Mouse (Mus musculus) megakaryocyte progenitor cell, adult 5-6 weeks (primary cell): ENCODE results near the gene Xbp1. TPM values are rescaled to one million over a fixed set of nuclear protein-coding genes. Genes with fewer than 3 reads are reported as not detected.
"Not testable (repeated sequence)": the region's sequence is repeated elsewhere in the genome, so short reads cannot be mapped to it uniquely, and the experiment has no call there.

Source experiments
- ATAC-seq: replicated peaks from 2 replicates; pipeline ENCODE4 v1.8.0; 2016; ENCODE audit warnings: mild to moderate bottlenecking, moderate TSS enrichment, inconsistent platforms; ENCODE audit not compliant: poor library complexity
- total RNA-seq, 2 experiments: library from RNA; stranded (forward) in 1 of 2; stranded (reverse) in 1 of 2; fragments of 157-497, 149-512 nt in 1 of 2; fragments of 200-1000 nt in 1 of 2; gene quantifications; 2 replicates each; pipeline versions ENCODE4 v1.2.3 to v1.2.4; 2015 to 2017

Xbp1 gene
- total RNA-seq, 2 experiments from 2014 or later: 165 to 215 TPM

DNA sequence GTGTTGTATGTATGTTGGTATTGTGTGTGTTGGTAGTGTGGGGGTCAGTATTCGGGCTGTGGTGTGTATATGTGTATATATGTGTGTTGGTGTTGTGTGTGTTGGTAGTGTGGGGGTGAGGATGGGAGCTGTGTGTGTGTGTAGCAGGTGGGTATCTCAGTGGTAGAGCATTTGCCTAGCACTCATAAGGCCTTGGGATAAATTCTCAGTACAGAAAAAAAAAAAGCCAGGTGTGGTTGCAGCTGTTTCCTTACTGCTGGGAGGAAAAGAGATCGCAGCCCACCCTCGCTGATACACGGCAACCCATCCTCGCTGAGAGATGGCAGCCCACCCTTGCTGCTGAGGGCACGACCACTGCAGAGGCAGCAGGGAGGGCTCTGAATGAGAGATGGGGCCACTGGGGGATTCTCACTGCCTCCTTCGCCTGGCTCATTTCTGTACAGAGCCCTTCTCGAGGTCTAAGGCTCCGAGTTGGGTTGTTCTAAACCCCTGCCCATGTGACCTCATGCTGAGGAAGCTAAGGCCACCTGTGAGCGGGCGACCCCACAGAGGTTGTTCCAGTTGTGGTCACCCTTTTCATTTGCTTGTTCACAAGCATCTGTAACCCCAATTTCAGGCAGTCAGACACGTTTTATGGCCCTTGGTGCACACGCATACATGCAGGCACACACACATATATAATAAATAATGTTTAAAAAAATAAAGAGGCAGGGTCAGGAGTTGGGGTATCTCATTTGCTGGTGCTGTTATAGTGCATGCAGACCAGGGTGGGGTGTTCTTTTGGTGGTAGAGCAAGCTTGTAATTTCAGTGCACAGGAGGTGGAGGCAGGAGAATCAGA lies 19.3 kb upstream of the Xbp1 start:
- no peak for ATAC-seq

DNA sequence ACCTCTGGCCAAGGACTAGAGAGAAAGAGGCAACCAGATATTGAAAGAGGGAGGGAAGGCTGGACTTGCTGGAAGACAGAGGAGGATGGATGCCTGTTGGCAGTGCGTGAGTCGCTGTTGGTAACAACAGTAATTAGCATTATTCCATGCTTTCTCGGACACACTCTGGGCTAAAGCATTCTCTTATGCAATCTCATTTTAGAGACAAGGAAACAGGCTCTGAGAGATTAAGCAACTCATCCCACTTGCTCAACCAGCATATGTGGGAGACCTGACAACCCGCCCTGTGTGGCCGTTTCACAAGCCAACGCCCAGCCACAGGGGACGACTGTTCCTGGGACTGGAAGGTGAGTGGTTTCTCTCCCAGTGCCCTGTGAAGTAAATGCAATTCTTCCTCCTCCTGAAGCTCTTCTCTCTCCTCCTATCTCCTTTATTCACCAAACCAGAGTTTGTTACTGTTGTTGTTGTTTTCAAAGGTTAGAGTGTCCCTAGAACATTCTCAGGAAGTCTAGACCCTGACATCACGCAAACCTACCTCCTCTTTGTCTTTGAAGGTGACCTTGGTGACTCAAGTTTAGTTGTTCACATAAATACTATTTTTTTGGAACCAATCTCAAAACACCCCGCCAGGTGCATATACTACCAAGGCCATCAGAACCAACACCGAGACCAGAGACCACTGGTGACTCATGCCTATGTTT lies 18.0 kb upstream of the Xbp1 start:
- ATAC-seq: peak; percentile 85

DNA sequence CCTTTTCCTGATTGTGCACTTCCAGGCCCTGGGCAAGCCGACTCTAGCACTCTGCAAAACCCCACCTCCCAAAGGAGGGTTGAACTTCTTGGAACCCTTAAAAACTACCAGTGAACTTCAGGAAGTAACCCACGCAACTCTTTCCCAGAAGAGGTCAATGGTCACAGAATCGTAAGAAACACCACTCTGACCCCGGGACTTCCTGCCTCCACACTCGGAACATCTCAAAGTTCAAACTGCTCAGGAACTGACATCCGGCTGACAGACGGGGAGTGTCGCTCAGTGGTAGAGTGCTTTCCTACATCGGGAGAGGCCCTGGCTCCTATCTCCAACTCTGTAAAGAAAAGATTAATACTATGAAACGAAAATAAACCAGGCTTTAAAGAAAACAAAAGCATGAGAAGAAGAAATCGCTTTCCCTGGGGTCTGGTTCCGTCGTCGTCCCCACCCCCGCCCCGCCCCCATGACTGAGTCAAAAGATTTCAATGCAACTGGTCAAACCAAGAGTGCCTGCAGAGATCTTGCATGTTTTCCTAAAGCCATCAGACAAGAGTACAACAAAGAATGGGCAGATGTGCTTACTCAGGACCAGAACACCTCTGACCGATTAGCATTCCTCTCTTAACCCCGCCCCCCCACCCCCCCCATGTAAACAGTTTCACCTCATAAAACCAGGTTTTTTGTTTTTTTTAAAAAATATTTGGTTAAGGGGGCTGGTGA lies 14.4 kb upstream of the Xbp1 start:
- peak; percentile 33 for ATAC-seq

DNA sequence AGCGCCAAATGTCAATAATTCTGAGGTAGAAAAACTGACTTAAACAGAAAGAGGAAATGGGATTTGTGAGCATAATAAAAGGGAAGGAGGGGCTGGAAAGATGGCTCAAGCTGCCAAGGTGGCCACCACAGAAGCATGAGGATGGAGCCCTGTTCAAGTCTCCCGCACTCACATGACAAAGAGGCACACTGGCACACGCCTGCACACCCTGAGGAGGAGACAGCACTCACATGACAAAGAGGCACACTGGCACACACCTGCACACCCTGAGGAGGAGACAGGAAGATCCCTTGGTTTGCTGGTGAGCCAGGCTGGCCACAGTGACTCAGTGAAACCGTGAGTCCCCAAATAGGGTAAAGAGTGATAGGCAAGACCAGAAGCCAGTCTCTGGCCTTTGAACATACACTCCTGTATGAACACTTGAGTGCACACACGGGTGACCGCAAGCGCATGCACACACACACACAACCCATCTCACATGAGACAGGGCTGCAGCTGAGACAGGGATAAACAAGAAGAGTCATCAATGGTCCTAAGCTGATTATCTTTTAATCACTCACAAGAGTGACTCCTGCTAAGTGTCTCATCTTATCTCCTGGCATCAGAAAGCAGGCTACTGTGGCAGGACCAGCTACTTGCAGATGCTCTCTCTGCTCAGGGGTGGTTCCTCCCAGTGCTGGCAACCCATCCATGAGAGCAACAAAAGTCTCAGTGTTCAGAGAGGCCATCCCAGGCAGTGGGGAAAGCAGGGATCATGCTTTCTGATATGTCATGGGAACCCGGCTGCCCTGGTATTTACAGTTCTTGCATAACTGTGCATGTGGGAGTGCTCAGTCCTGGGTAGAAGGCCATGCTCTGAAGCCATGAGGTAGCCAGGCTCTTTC lies 11.0 kb upstream of the Xbp1 start:
- peak; percentile 52 for ATAC-seq

DNA sequence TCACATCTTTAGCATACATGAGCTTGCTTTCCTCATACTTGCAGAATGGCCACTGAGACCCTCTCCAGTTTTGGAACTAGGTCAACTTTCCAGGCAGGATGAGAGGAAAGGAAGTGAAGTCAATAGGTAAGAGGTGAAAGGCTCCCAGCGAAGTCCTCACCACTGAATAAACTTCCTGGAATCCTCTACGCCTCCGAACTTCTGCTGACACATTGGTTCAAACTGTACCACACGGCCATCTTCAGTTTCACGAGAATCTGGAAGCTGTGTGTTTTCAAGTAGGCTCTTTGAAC lies 10.4 kb upstream of the Xbp1 start:
- ATAC-seq: no peak

DNA sequence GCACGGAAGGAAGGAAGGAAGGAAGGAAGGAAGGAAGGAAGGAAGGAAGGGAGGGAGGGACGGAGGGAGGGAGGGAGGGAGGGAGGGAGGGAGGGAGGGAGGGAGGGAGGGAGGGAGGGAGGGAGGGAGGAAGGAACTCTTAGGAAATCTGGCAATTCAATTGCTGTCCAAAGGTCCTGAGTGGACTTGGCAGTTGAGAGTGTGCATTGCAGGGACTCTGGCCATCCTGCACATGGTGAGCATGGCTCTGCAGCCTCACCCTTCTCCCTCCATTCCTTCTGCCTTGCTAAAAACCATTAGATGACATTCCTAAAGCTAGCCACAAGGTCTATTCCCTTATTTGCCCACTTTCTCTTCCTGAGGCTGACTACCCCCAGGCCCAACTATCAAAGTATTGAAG lies 9.8 kb upstream of the Xbp1 start:
- not testable (repeated sequence) for ATAC-seq

DNA sequence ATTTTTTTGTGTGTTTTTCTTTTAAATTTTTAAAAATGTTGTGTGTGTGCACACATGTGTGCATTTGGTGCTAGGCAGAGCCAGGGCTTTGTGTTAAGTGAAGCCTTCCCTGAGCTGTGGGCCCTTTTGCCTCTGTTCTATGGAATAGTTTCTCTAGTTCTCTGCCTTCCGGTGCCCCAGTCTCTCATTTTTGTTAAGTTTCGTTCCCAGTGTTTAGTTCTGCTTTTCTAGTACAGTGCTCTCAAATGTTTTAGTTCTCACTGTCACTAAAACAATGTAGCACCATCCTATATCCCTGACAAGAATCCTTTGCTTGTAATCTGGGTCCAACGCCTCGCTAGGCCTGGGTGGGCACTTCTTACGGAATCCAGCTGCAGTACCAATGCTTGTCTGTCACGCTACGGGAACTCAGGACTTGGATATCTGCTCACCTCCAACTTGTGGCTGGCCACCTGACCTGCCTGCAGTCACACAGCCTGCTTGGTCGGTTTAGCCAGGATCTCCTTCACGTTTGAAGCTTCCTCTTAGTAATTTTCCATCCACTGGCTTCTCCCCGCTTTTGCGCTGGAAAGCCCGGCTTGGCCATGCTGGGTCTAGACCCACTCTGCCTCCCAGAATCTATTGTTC lies 8.2 kb upstream of the Xbp1 start:
- peak; percentile 59 for ATAC-seq

DNA sequence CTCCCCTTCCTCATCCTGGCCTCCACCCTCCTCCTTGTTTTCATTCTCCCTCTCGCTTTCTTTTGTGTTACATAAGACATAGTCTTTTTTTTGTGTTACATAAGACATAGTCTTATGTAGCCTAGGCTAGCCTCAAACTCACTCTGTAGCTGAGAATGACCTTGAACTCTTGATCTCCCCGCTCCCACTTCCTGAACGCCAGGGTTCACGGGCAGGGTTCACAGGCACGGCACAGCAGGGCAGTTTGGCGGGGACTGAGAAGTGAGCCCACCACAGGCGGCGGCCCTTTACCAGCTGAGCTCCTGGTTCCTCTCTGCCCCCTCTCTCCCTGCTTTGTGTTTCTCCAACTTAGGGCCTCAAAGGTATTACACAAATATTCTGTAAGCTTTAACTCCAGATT lies 7.5 kb upstream of the Xbp1 start:
- no peak for ATAC-seq

DNA sequence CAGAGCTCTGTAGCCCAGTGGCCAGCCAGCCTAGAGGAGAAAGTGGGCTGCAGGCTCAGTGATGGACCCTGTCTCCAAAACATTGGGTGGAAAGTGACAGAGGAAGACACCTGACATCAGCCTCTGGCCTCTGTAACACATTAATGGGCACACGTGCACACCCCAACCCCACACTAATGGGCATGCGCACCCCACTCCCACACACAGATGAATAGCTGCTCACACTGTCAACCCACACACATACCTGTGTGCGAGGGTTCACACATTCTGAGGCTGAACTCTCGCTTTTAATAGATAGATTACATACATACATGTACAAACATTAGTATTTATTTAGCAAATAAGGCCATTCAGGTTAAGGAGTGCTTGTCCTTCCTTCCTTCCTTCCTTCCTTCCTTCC lies 6.4 kb upstream of the Xbp1 start:
- no peak for ATAC-seq

DNA sequence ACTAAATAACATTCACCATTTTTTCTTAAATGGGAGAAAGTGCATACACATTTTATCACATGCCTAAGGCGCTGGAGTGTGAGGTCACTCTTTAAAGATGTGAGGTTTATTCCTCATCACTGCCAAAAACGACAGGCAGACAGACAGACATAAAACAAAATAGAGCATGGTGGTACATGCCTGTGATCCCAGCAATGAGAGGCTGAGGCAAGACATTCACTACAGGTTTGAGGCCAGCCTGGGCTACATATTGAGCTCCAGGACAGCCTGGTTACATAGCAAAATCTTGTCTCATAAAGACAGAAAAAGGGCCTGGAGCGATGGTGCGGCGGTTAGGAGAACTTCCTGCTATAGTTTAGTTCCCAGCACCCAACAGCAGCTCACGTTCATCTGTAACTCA lies 5.3 kb upstream of the Xbp1 start:
- ATAC-seq: no peak

DNA sequence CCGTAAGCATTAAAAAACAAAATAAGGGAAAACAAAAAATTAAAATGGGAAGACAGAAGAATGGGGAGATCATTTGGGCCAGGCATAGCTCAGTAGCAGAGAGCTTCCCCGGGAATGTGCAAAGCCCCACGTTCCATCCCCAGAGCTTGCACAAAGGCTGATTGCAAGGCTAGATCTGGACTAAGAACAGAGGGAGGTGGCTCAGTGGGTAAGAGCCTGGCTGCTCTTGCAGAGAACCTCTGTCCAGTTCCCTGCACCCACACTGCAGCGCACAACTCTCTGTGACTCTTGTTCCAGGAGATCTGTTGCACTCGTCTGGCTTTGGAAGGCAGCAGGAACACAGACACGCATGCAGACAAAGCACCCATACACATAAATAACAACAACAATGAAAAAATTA lies 4.8 kb upstream of the Xbp1 start:
- ATAC-seq: no peak

DNA sequence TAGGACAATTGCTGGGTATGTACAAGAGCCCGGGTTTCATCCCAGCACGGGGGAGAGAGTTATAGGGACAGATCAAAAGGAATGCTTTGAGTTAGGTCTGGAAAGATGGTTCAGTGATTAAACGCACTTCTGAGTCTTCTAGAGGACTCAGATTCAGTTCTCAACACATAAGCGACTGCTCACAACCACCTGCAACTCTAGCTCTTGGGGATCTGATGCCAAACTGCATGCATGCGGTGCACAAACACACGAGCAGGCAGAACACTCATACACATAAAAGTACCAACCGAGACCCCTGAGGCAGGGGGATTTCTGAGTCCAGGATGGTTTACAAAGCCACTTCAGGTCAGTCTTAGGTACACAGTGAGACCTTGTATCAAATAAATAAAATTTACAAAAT lies 4.3 kb upstream of the Xbp1 start:
- ATAC-seq: no peak

DNA sequence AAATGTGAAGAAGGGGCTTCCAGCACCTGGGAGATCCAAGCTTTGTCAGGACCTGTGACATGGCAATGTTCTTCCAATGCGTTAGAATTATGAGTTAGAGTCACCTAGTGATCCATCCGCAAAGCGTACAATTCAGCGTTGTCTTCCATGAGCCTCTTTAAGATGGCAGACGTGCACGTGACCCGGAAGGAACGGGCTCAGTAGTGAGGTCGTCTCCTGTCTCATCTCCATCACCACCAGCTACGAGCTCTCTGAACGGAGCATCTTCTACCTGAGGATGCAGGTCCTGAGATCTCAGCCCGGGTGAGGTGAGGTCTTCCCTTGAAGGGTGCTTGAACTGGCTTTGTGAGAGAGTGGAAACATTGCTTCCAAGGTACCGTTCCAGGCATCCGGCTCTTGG lies 3.8 kb upstream of the Xbp1 start:
- no peak for ATAC-seq

DNA sequence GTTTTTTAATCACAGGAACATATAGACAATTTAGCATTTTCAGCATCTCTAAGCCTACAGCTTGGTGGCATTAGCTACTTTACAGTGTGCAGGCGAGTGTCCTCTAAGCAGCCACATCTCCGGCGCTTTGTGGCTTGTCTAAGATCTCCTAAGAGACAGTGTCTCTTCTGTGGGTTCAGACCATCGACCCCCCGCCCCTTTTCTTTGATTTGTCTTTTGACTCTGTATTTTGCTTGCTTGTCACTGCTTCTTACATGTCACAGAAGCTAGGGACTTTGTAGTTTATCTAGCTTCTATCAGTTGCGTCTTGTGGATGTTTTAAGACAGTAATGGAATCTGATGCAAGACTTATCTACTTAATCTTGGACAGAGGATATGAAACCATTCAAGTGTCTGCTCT lies 3.1 kb upstream of the Xbp1 start:
- ATAC-seq: no peak

DNA sequence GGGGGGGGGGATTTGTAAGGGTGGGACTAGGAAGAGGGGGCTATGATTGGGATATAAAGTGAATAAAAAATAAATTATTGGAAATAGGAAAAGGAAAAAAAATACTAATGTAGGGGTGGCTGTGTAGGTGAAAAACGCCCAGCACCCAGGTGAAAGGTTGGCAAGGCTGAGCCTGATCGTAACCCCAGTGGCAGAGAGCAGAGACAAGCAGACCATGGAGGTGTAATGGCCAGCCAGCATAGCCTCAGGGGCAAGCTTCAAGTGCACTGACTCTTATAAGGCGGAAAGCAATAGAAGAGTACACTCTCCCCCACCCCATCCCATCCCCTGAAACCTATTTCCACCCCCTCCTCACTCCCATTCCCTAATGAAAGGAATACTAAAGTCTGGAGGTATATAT lies 778 bp upstream of the Xbp1 start:
- no peak for ATAC-seq

DNA sequence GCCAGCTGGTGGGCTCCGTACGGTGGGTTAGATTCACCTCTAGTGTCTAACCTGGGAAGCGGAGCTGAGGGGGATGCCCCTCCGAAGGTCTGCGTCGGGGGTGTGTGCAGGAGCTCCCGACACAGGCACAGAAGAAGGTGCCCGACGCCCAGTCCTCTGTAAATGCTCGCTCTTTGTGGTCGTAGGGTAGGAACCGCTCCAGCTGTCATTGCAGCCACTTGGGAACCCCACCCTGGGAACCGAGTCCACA lies 732 bp downstream of the Xbp1 start:
- no peak; the same call in 1 of the 2 replicates for ATAC-seq

DNA sequence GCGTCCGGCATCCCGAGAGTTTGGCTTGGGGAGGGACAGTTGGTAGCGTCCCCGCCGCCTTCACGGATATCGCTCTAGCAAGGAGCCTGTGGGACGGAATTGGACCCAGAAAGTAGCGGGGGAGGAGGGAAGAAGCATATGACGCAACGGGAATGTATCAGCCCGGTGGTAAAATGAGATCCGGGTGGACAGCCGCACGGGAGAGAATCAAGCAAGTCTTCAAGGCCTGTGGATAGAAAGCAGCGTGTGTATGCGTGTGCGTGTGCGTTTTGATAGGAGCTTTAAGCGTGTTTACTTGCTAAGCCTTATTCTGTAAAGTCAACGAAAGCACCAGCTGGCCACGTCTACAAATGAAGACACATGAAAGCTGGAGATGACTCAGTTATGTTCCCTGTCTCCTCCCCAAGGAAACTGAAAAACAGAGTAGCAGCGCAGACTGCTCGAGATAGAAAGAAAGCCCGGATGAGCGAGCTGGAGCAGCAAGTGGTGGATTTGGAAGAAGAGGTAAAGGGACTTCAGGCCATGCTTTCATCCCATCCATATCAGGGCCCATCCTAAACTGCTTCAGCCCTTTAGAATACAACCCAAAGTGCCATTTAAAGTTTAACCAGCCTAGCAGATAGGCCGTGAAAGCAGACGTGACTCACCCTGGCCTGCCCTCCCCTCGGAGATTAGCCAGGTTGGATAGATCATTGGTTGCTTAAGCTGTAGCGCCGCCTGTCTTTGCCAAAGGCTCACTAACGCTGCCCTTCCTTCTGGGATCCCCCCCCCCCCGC lies 1.2 kb downstream of the Xbp1 start:
- peak; percentile 76 for ATAC-seq

DNA sequence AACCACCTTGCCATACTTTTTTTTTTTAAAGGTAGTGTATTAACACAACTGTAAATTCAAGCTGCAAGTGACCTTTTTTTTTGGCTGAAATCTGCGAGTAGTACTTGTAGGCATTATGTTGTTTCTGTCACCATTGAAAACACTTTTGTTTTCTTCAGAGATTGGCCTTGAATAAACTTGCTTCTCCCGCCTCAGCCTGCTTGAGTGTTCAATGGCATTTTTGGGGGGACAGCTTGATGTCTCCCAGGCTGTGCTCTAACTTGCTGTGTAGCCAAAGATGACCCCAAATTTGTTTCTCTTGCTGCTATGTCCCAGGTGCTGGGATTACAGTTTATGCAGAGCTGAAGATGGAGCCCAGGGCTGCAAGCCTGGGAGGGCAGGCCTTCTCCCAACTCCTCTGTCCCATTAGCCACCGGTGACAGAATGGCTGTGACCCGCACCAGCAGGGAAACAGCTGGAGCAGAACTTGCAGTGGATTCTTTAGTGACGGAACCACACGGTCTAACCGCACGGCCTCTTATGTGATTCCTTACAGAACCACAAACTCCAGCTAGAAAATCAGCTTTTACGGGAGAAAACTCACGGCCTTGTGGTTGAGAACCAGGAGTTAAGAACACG lies 2.4 kb downstream of the Xbp1 start:
- no peak for ATAC-seq

DNA sequence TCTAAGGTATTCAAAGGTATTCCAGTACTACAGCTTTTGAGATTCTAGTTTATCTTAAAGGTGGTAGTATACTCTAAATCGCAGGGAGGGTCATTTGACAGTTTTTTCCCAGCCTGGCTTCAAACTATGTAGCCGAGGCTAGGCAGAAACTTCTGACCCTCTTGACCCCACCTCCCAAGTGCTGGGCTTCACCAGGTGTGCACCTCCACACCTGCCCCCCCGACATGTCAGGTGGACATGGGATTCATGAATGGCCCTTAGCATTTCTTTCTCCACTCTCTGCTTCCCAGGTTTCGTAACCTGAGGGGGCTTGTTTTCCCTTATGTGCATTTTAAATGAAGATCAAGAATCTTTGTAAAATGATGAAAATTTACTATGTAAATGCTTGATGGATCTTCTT lies 5.0 kb downstream of the Xbp1 start:
- no peak for ATAC-seq
